Mouse (Mus musculus) lung, postnatal 0 days (tissue): ENCODE results near the gene Eif4g3.

Source experiments
- CTCF ChIP-seq: IDR thresholded peaks from 2 replicates; pipeline ENCODE4 v1.5.1; 2016; ENCODE audit warnings: antibody characterized with exemption, mild to moderate bottlenecking
- EP300 ChIP-seq: IDR thresholded peaks from 2 replicates; pipeline ENCODE4 v1.6.1; 2016; ENCODE audit warnings: antibody characterized with exemption, mild to moderate bottlenecking, control low read depth

DNA sequence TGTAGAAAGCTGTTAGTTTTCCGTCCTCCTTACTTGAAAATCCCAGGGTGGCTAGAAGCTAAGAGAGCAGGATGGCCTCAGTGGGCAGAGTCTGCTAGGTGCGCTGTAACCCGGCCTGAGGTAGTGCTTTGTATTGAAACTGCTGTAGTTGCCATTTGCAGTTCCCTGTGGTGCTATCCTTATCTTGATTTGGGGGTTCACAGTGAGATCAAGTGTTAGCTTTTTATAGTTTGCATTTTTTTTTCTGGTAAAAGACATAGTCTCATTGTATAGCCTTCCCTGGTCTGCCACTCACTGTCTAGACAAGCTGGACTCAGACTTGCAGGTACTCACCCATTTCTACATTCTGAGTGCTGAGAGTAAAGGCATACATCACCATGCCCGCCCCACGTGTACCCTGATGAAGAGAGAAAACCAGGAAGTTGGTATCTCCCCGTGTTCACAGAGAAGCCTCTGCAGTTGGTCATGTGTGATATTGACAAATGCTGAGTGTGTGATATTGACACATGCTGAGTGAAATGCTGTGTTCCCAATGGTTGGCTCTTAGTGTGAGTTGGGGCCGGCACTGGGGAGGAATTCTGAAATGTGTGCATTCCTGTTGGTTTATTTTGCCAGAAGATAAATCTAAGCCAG is 98.9 kb downstream of the Eif4g3 start:
- TF ChIP-seq CTCF (no peak), EP300 (no peak)
